Mouse (Mus musculus): ENCODE measurements around the gene BC005561.
A peak's percentile ranks its signal among the peaks of the same experiment; 100 is the strongest.
"Not testable (repeated sequence)": the region's sequence is repeated elsewhere in the genome, so short reads cannot be mapped to it uniquely, and the experiment has no call there.

Gene BC005561

GRCm38 (mm10) chr5:104508195-104508891, at the start of gene BC005561:
BC005561 (plus strand) TSS chr5:104508352.
- peak; percentile 94 for DNase-seq

- DNase-seq, result peak; percentile 92
Measured at GRCm38 (mm10) chr5:104458832-104459705, 49.1 kb upstream of the BC005561 start, which contains the start of gene Pkd2. Pkd2 (plus strand) TSS chr5:104459450.

GRCm38 (mm10) chr5:104459706-104460455, 48.3 kb upstream of the BC005561 start:
- peak; percentile 81 for DNase-seq

GRCm38 (mm10) chr5:104460456-104460838, 47.7 kb upstream of the BC005561 start:
- DNase-seq, result no peak

GRCm38 (mm10) chr5:104460856-104461255, 47.3 kb upstream of the BC005561 start:
- no peak for DNase-seq

GRCm38 (mm10) chr5:104465279-104465678, 42.9 kb upstream of the BC005561 start:
- no peak for DNase-seq

- peak; percentile 63 for DNase-seq
Measured at GRCm38 (mm10) chr5:104465731-104466130, 42.4 kb upstream of the BC005561 start.

GRCm38 (mm10) chr5:104466816-104467215, 41.3 kb upstream of the BC005561 start:
- DNase-seq, result no peak

- no peak for DNase-seq
Measured at GRCm38 (mm10) chr5:104468586-104468985, 39.6 kb upstream of the BC005561 start.

GRCm38 (mm10) chr5:104470981-104471391, 37.2 kb upstream of the BC005561 start:
- DNase-seq, result peak; percentile 43

GRCm38 (mm10) chr5:104472371-104472770, 35.8 kb upstream of the BC005561 start:
- DNase-seq, result peak; percentile 29

GRCm38 (mm10) chr5:104480367-104480766, 27.8 kb upstream of the BC005561 start:
- DNase-seq, result peak; percentile 14

- DNase-seq, result no peak
Measured at GRCm38 (mm10) chr5:104482856-104483255, 25.3 kb upstream of the BC005561 start.

- peak; percentile 26 for DNase-seq
Measured at GRCm38 (mm10) chr5:104491561-104491960, 16.6 kb upstream of the BC005561 start.

- DNase-seq, result no peak
Measured at GRCm38 (mm10) chr5:104504883-104505282, 3.3 kb upstream of the BC005561 start.

GRCm38 (mm10) chr5:104507829-104508194, 340 bp upstream of the BC005561 start:
- DNase-seq, result no peak

- no peak for DNase-seq
Measured at GRCm38 (mm10) chr5:104511211-104511610, 3.1 kb downstream of the BC005561 start.

GRCm38 (mm10) chr5:104538612-104539011, 30.5 kb downstream of the BC005561 start:
- DNase-seq, result no peak

GRCm38 (mm10) chr5:104539331-104539730, 31.2 kb downstream of the BC005561 start:
- no peak for DNase-seq

GRCm38 (mm10) chr5:104568079-104568478, 59.9 kb downstream of the BC005561 start:
- DNase-seq, result not testable (repeated sequence)

GRCm38 (mm10) chr5:104570766-104571165, 62.6 kb downstream of the BC005561 start:
- DNase-seq, result peak; percentile 73

- DNase-seq, result peak; percentile 86
Measured at GRCm38 (mm10) chr5:104571282-104571921, 63.2 kb downstream of the BC005561 start.

All from kidney, postnatal 10 days (tissue).